Mouse (Mus musculus) cerebellum, postnatal 4 days (tissue): ENCODE measurements around the gene Kazald1.
"Not testable (repeated sequence)": the region's sequence is repeated elsewhere in the genome, so short reads cannot be mapped to it uniquely, and the experiment has no call there.

Experiments
- DNase-seq, 2 experiments: peaks; one replicate each; pipeline ENCODE4 v3.0.0; 2022; ENCODE audit warnings: low spot score in 2 of 2, mixed read lengths in 1 of 2

The Kazald1 gene

GRCm38 (mm10) chr19:45074580-45075322, at the start of gene Kazald1:
Gene Kazald1 (plus strand): TSS chr19:45075241.
- peak; percentile 80 to 95 for DNase-seq

GRCm38 (mm10) chr19:45025937-45026568, 49.0 kb upstream of the Kazald1 start:
- no peak for DNase-seq

- DNase-seq: no peak
Measured at GRCm38 (mm10) chr19:45026958-45027670, 47.9 kb upstream of the Kazald1 start.

- no peak for DNase-seq
Measured at GRCm38 (mm10) chr19:45027848-45028247, 47.2 kb upstream of the Kazald1 start.

- DNase-seq: no peak
Measured at GRCm38 (mm10) chr19:45028746-45029145, 46.3 kb upstream of the Kazald1 start.

DNA sequence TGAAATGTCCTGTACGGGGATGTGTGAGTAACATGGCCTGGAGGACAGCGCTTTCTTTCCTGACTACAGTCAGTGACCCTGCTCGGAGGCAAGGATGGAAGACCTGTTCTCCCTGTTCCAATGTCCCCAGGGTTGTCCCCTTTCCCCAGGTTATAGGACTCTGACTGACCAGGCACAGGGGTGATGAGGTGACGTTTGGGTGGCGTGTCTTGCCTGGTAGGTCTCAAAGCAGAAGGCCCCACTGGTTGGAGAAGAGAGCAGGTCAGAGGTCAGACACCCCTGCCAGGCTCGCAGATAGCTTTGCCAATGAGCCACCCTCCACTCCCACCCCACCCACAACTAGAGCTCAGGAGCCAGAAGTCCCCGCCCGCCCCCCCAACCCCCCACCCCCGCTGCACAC, 45.5 kb upstream of the Kazald1 start:
- DNase-seq: no peak

GRCm38 (mm10) chr19:45030111-45030510, 44.9 kb upstream of the Kazald1 start:
- peak in 1 of 2 experiments; percentile 70 for DNase-seq

- DNase-seq: peak in 1 of 2 experiments; percentile 79
Measured at GRCm38 (mm10) chr19:45030746-45031693, 44.0 kb upstream of the Kazald1 start.

DNA sequence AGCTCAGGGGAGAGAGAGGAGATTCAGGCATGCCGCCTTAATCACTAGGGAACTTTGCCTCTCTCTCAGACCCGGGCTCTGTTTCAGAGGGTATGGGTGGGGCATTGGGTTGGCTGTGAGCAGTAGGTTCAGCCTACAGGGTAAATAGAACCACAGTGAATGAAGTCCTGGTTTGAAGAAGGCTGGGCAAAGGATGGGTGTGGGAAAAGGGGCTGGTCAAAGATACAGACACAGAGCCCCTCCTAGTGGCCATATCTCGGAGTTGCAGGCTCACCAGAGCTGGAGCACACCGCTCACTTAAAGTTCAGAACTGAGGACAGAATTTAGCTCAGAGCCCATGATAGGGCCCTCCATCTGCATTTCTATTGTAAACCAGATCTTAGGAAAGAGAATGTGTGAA, 43.3 kb upstream of the Kazald1 start:
- DNase-seq: peak in 1 of 2 experiments; percentile 84

- no peak for DNase-seq
Measured at GRCm38 (mm10) chr19:45032570-45033332, 42.3 kb upstream of the Kazald1 start.

- peak in 1 of 2 experiments; percentile 63 for DNase-seq
Measured at GRCm38 (mm10) chr19:45036867-45037266, 38.2 kb upstream of the Kazald1 start.

DNA sequence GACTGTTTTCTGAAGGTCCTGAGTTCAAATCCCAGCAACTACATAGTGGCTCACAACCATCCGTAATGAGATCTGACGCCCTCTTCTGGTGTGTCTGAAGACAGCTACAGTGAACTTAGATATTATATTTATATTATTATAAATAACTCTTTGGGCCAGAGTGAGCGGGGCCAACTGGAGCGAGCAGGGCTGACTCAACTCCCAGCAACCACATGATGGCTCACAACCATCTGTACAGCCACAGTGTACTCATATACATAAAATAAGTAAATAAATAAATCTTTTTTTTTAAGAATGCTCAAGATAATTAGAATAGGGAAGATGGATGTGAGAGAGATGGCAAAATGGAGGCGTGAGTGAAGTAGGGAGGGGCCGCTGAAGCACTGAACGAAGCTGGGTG, 36.8 kb upstream of the Kazald1 start:
- DNase-seq: not testable (repeated sequence)

GRCm38 (mm10) chr19:45040214-45040613, 34.8 kb upstream of the Kazald1 start:
- DNase-seq: no peak

DNA sequence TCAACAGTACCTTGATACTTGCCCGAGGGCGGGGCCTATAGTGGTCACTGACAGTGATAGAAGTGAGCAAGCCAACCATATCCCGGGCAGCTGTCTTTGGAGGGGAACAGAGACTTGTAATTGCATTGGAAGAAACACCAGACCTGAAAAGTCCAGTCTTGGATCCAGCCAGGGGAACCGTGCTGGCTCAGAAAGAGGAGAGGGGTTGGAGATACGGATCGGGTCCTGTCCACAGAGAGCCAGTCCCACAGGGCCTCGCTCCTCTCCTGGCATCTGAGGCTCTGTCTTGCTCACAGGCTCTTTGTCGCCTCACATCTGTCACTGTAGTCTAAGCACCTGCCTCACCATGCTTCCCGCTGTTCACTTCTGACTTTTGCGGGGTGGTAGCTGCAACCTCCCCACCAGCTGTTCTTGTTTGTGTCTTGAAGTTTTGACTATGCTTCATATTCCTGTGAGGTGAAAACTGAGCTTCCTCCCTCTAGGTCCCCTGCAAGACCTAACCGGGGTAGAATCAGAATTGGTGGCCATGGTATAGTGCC, 30.6 kb upstream of the Kazald1 start:
- no peak for DNase-seq

DNA sequence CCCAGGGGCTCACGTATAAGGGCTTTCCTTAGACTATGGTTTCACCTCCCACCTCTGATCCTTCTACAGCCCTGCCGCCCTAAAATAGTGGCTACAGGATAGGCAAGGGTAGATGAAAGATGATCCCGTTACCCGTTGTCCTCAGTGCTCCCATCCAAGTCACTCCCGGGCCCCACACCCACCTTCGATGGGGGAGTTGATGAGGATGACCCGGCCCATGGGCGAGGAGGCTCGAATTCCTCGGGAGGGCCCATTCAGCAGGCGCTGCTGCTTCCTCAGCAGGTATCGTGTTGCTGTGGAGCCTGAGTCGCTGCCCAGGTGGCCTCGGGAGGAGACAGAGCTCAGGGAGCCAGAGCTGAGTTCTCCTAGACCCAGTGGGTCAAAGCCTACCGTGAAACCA, 29.8 kb upstream of the Kazald1 start:
- DNase-seq: no peak

- no peak for DNase-seq
Measured at GRCm38 (mm10) chr19:45045651-45046050, 29.4 kb upstream of the Kazald1 start, which contains the start of gene Pdzd7. Gene Pdzd7 (minus strand): TSS chr19:45045717.

- DNase-seq: peak in 1 of 2 experiments; percentile 82
Measured at GRCm38 (mm10) chr19:45046523-45047321, 28.3 kb upstream of the Kazald1 start.

DNA sequence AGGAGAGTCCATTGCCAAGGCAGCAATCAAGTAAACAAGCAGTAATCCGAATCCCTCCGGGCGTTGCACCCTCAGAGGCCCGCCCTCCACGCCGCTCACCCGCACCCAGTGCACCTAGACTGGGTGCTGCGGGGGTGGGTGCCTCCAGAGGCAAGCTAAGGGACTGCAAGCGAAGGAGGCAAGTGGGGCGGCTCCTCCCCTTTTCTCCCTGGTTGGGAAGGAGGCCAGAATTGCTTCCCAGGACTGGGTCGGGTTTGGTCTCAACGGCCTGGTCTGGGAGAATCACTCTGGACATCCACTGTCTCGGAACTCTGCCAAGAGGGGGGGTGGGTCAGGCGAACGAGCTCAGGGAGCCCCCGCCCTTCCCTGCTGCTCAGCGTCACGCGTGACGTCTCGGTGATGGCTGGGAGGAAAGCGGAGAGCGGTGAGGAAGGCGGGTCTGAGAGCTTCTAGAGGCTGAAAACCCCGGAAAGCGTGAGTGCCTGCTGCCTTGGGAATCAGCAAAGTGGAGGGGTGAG, 27.6 kb upstream of the Kazald1 start, which contains the start of gene Sfxn3:
TSS of gene Sfxn3 (plus strand) at position 87 of the 518 bp plus-strand sequence.
- peak; percentile 73 to 91 for DNase-seq
